Mouse (Mus musculus) liver, embryonic 13.5 days (tissue): ENCODE measurements around the gene Stx6. TPM values are rescaled to one million over a fixed set of nuclear protein-coding genes. Genes with fewer than 3 reads are reported as not detected.

Experiments
- ATAC-seq: fragments of 200-750 bp; cut with Nextera tagmentation; 2 replicates; pipeline ENCODE4 v1.8.0; 2017; ENCODE audit warnings: low read depth, mild to moderate bottlenecking, moderate number of reproducible peaks, moderate library complexity
- DNase-seq: peaks from one replicate; pipeline ENCODE4 v3.0.0; 2022
- H3K27ac ChIP-seq: fragments of 300-500 bp; sonication (generic); 2 replicates; pipeline ENCODE4 v1.5.1; 2015; ENCODE audit warnings: moderate library complexity, mild to moderate bottlenecking, inconsistent platforms
- H3K27me3 ChIP-seq: fragments of 300-500 bp; sonication (generic); 2 replicates; pipeline ENCODE4 v1.6.1; 2015; ENCODE audit warnings: mild to moderate bottlenecking, inconsistent platforms
- H3K36me3 ChIP-seq: fragments of 300-500 bp; sonication (generic); 2 replicates; pipeline ENCODE4 v1.6.1; 2015; ENCODE audit warnings: mild to moderate bottlenecking, inconsistent platforms
- H3K4me1 ChIP-seq: fragments of 300-500 bp; sonication (generic); replicated peaks from 2 replicates; pipeline ENCODE4 v1.6.1; 2015; ENCODE audit warnings: inconsistent platforms
- H3K4me2 ChIP-seq: fragments of 300-500 bp; sonication (generic); 2 replicates; pipeline ENCODE4 v1.6.1; 2015; ENCODE audit warnings: inconsistent platforms, mild to moderate bottlenecking, moderate library complexity
- H3K4me3 ChIP-seq: fragments of 300-500 bp; sonication (generic); replicated peaks from 2 replicates; pipeline ENCODE4 v1.5.1; 2015; ENCODE audit warnings: mild to moderate bottlenecking, inconsistent platforms
- H3K9ac ChIP-seq: fragments of 300-500 bp; sonication (generic); 2 replicates; pipeline ENCODE4 v1.6.1; 2015; ENCODE audit warnings: mild to moderate bottlenecking, inconsistent platforms
- H3K9me3 ChIP-seq: fragments of 300-500 bp; sonication (generic); replicated peaks from 2 replicates; pipeline ENCODE4 v1.6.1; 2016; ENCODE audit warnings: inconsistent platforms
- WGBS: fragments of 180-500 bp; shearing (Covaris S2); methylation state at CpG from one replicate; pipeline ENCODE4 v1.1.7; 2015; ENCODE audit not compliant: insufficient replicate concordance; 5-methylcytosine and 5-hydroxymethylcytosine counted together
- polyA plus RNA-seq: library from polyadenylated mRNA; unstranded; fragments of >200 nt; fragmentation: Nextera tagmentation; extraction: Ambion mirVana; gene quantifications from 2 replicates; pipeline ENCODE4 v1.2.1, GENCODE M21; 2015

Stx6 gene
- polyA plus RNA-seq, 1 experiment from 2014 or later: 10.8 TPM

GRCm38 (mm10) chr1:155236306-155237024 lies 78.0 kb downstream of the Stx6 start:
- DNase-seq: no peak
- Histone ChIP-seq H3K36me3 (no peaks in the 10 kb centered on the region), H3K9ac (no peak overlapping the region), H3K4me1 (peaks cover 4% of the 10 kb centered on the region; the same call in 1 of the 2 replicates), H3K4me2 (no peak overlapping the region), H3K9me3 (no peaks in the 10 kb centered on the region), H3K27me3 (peaks cover 9% of the 10 kb centered on the region), H3K27ac (no peak overlapping the region), H3K4me3 (no peak overlapping the region)
- no peak for ATAC-seq
- 63% methylated on average over 13 of the region's 13 CpGs for WGBS

- peaks cover 4% of the 10 kb centered on the region; the same call in 1 of the 2 replicates for H3K4me1 ChIP-seq
- no peak overlapping the region for H3K4me3 ChIP-seq
- no peak overlapping the region for H3K9ac ChIP-seq
- no peaks in the 10 kb centered on the region for H3K36me3 ChIP-seq
- no peak overlapping the region for H3K4me2 ChIP-seq
- H3K27ac ChIP-seq: no peak overlapping the region
- ATAC-seq: no peak
- WGBS: 65% methylated on average over 11 of the region's 11 CpGs
- peaks cover 18% of the 10 kb centered on the region for H3K27me3 ChIP-seq
- no peaks in the 10 kb centered on the region for H3K9me3 ChIP-seq
- DNase-seq: no peak
These were observed 78.9 kb downstream of the Stx6 start for GRCm38 (mm10) chr1:155237390-155237789.

GRCm38 (mm10) chr1:155238126-155238525 lies 79.6 kb downstream of the Stx6 start:
- Histone ChIP-seq H3K36me3 (no peaks in the 10 kb centered on the region), H3K4me3 (no peak overlapping the region), H3K4me2 (no peak overlapping the region), H3K27ac (no peak overlapping the region), H3K9me3 (no peaks in the 10 kb centered on the region), H3K9ac (no peak overlapping the region), H3K4me1 (0 out of 2 replicates have a peak, but pooled peaks cover 4% of the 10 kb centered on the region), H3K27me3 (peaks cover 24% of the 10 kb centered on the region)
- WGBS: 71% methylated on average over 5 of the region's 5 CpGs
- DNase-seq (no peak), ATAC-seq (no peak)

- H3K27me3 ChIP-seq: peaks cover 35% of the 10 kb centered on the region
- peaks cover 5% of the 10 kb centered on the region for H3K4me1 ChIP-seq
- H3K4me2 ChIP-seq: no peak overlapping the region
- H3K9me3 ChIP-seq: no peaks in the 10 kb centered on the region
- no peak overlapping the region for H3K27ac ChIP-seq
- no peak for ATAC-seq
- DNase-seq: no peak
- whole genome bisulfite sequencing: 73% methylated on average over 4 of the region's 4 CpGs
- H3K4me3 ChIP-seq: no peak overlapping the region
- H3K9ac ChIP-seq: no peak overlapping the region
- no peaks in the 10 kb centered on the region for H3K36me3 ChIP-seq
These were observed 80.7 kb downstream of the Stx6 start for GRCm38 (mm10) chr1:155239169-155239568.

- WGBS: 52% methylated on average over 6 of the region's 6 CpGs
- DNase-seq: no peak
- no peak overlapping the region for H3K9ac ChIP-seq
- ATAC-seq: no peak
- no peak overlapping the region for H3K4me2 ChIP-seq
- H3K36me3 ChIP-seq: no peaks in the 10 kb centered on the region
- peaks cover 11% of the 10 kb centered on the region for H3K4me1 ChIP-seq
- H3K27ac ChIP-seq: no peak overlapping the region
- no peak overlapping the region for H3K4me3 ChIP-seq
- peaks cover 45% of the 10 kb centered on the region for H3K27me3 ChIP-seq
- no peaks in the 10 kb centered on the region for H3K9me3 ChIP-seq
These were observed 81.6 kb downstream of the Stx6 start for GRCm38 (mm10) chr1:155239962-155240717.

- 70% methylated on average over 12 of the region's 12 CpGs for WGBS
- no peaks in the 10 kb centered on the region for H3K36me3 ChIP-seq
- H3K4me3 ChIP-seq: no peak overlapping the region
- peaks cover 61% of the 10 kb centered on the region for H3K27me3 ChIP-seq
- no peak overlapping the region for H3K27ac ChIP-seq
- H3K4me1 ChIP-seq: peaks cover 11% of the 10 kb centered on the region
- H3K9me3 ChIP-seq: no peaks in the 10 kb centered on the region
- H3K9ac ChIP-seq: no peak overlapping the region
- H3K4me2 ChIP-seq: no peak overlapping the region
- no peak for ATAC-seq
- no peak for DNase-seq
These were observed 83.4 kb downstream of the Stx6 start for GRCm38 (mm10) chr1:155241701-155242487.

- 48% methylated on average over 1 of the region's 1 CpGs for WGBS
- H3K27me3 ChIP-seq: peaks cover 67% of the 10 kb centered on the region
- no peak overlapping the region for H3K4me2 ChIP-seq
- peaks cover 11% of the 10 kb centered on the region for H3K4me1 ChIP-seq
- H3K27ac ChIP-seq: no peak overlapping the region
- no peaks in the 10 kb centered on the region for H3K36me3 ChIP-seq
- no peak overlapping the region for H3K4me3 ChIP-seq
- H3K9ac ChIP-seq: no peak overlapping the region
- DNase-seq (no peak), ATAC-seq (no peak)
- no peaks in the 10 kb centered on the region for H3K9me3 ChIP-seq
These were observed 83.9 kb downstream of the Stx6 start for GRCm38 (mm10) chr1:155242488-155242745.

- DNase-seq: no peak
- Histone ChIP-seq H3K9me3 (no peaks in the 10 kb centered on the region), H3K4me1 (peaks cover 11% of the 10 kb centered on the region), H3K9ac (peak within 1 kb of the TSS; percentile 26; the same call in 1 of the 2 replicates), H3K4me2 (peak within 1 kb of the TSS; percentile 67), H3K36me3 (no peaks in the 10 kb centered on the region), H3K4me3 (peak within 1 kb of the TSS; percentile 51), H3K27ac (no peak within 1 kb of the TSS), H3K27me3 (peaks cover 79% of the 10 kb centered on the region)
- peak; percentile 12; the same call in 1 of the 2 replicates for ATAC-seq
- WGBS: 2% methylated on average over 80 of the region's 85 CpGs
These were observed 85.6 kb downstream of the Stx6 start, which contains the start of gene BC034090 for GRCm38 (mm10) chr1:155243797-155244770. Gene BC034090 (minus strand): TSS chr1:155244444.

- no peak overlapping the region for H3K27ac ChIP-seq
These were observed 86.3 kb downstream of the Stx6 start for GRCm38 (mm10) chr1:155244771-155245211.

GRCm38 (mm10) chr1:155245516-155245915 lies 87.0 kb downstream of the Stx6 start:
- Histone ChIP-seq H3K4me1 (peaks cover 11% of the 10 kb centered on the region), H3K27ac (no peak overlapping the region), H3K4me2 (no peak overlapping the region), H3K36me3 (no peaks in the 10 kb centered on the region), H3K9me3 (no peaks in the 10 kb centered on the region), H3K9ac (no peak overlapping the region), H3K4me3 (no peak overlapping the region), H3K27me3 (peaks cover 80% of the 10 kb centered on the region)
- no peak for DNase-seq
- WGBS: 53% methylated on average over 7 of the region's 7 CpGs
- no peak for ATAC-seq

More at GRCm38 (mm10) chr1:155244771-155245211, 86.3 kb downstream of the Stx6 start:
- 5% methylated on average over 29 of the region's 29 CpGs for whole genome bisulfite sequencing
- H3K9ac ChIP-seq: peak overlapping the region; percentile 26; the same call in 1 of the 2 replicates
- peaks cover 11% of the 10 kb centered on the region for H3K4me1 ChIP-seq
- DNase-seq: no peak
- peaks cover 80% of the 10 kb centered on the region for H3K27me3 ChIP-seq
- no peak for ATAC-seq
- H3K4me3 ChIP-seq: peak overlapping the region; percentile 51
- peak overlapping the region; percentile 67 for H3K4me2 ChIP-seq
- no peaks in the 10 kb centered on the region for H3K9me3 ChIP-seq
- no peaks in the 10 kb centered on the region for H3K36me3 ChIP-seq
